Mouse (Mus musculus): Measurements from ENCODE around the gene Olfr1303.

Olfr1303 gene

DNA sequence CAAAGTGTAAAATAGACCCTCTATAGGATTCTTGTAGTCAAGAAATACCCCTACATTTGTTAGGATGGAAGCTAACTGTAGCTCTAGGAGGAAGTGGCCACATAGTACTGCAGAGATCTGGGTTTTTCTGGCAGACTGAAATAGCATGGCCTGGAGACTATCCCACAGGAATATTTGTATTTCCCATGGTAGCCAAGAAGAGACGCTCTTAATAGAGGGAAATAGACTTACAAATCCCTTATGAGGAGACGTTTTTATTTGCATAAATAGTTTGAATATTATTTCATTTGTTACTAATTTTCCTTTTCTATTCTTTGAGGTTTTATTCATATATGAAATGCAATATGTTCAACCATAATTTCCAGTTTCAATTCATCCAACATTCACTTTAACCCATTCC is at the start of gene Olfr1303:
Gene Olfr1303 (minus strand): TSS at position 101 of the 400 bp plus-strand sequence.
- no peak for DNase-seq (ENCODE audit: low read depth, low spot score)

DNA sequence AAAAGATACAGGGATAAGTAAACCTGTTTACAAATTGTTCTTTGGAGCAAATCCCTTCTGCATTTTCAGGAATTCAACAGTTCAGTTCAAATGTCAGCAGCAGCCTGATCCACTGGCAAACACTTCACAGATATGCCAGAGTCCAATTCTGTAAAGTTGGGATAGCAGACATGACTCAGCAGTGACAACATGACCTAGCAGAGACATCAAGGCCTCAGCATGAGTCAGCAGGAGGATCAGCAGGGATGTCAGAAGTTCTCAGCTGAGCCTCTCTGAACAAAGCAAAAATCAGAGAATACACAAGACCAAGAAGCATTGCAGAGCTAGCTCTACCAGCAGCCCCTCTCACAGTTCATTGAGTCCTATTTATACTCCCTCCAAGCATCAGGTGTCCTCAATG is 7.2 kb downstream of the Olfr1303 start:
- DNase-seq (ENCODE audit: low read depth, low spot score), result no peak

DNA sequence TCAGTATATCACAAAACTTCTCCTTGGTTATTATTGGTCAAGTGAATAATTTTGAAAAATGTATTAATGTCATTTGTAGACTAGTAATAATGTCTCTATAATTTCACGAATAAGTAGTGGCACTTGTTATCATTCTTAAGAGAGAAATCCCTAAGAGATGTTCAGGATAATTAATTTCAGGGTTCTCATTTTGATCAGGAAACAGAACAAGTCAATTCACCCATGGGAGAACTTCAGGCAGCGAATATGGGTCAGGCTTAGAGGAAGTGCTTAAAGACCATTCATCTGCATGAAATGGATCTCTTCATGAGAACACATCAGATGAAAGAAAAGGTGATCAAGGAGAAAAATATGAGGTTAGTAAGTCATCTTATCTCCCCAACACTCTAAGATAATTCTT is 43.0 kb downstream of the Olfr1303 start, which contains the start of gene Olfr1302:
Gene Olfr1302 (plus strand): TSS at position 301 of the 400 bp plus-strand sequence.
- no peak for DNase-seq (ENCODE audit: low read depth, low spot score)

All from retina, postnatal 7 days (tissue).